ENCODE assay signal across 8 mouse cellular contexts in genomic region chr8:70152537-70153257, GRCm38 (mm10). TPM values are rescaled to one million over a fixed set of nuclear protein-coding genes. Genes with fewer than 3 reads are reported as not detected.
DNase-seq lines count a peak whose midpoint lies in the region; ATAC-seq lines count a peak whose summit lies in the region.

No protein-coding gene starts in this region.

- peak overlapping the region; percentile 42; the same call in 1 of the 2 replicates for H3K4me2 ChIP-seq in forebrain, embryonic 11.5 days (ENCODE audit: low read depth, low read length, severe bottlenecking)

- no peaks in the 10 kb centered on the region for H3K9me3 ChIP-seq in forebrain, embryonic 11.5 days (ENCODE audit: control insufficient read depth, low read length)

- H3K27ac ChIP-seq in forebrain, embryonic 11.5 days (ENCODE audit: low read depth, low read length) = no peak overlapping the region

- peaks cover 2% of the 10 kb centered on the region; the same call in 1 of the 2 replicates for H3K4me1 ChIP-seq in forebrain, embryonic 11.5 days (replicated peaks; ENCODE audit: control insufficient read depth, insufficient read depth, low read length)

- no peaks in the 10 kb centered on the region for H3K36me3 ChIP-seq in forebrain, embryonic 11.5 days (ENCODE audit: control insufficient read depth, insufficient read depth, low read length)

- H3K4me3 ChIP-seq in forebrain, embryonic 11.5 days (ENCODE audit: low read depth, low read length) = no peak overlapping the region

- H3K9ac ChIP-seq in forebrain, embryonic 11.5 days (ENCODE audit: low read length) = no peak overlapping the region; the same call in 1 of the 2 replicates

- DNase-seq in ES-CJ7 (ENCODE audit: low read depth, low spot score) = peak; percentile 93
- peak; percentile 48 for DNase-seq in adrenal gland, adult 8-10 months
- peak; percentile 86 for DNase-seq in forebrain, embryonic 11.5 days (ENCODE audit: low spot score)
- peak; percentile 81 to 82 for DNase-seq in heart, postnatal 10 days
- DNase-seq in kidney, postnatal 36 days = peak; percentile 72 to 85
- DNase-seq in lung, postnatal 25 days (ENCODE audit: low spot score) = peak; percentile 73
- DNase-seq in retina, postnatal 1 day = peak; percentile 94
- peak; percentile 89 for DNase-seq in thymus, postnatal 4 days

- 15% methylated on average over 22 of the region's 22 CpGs for WGBS in forebrain, embryonic 11.5 days

- H3K27me3 ChIP-seq in forebrain, embryonic 11.5 days (ENCODE audit: control insufficient read depth, insufficient read depth, low read length) = peaks cover 2% of the 10 kb centered on the region; the same call in 1 of the 2 replicates

- ATAC-seq in forebrain, embryonic 11.5 days (replicated peaks; ENCODE audit: low FRiP score) = peak; percentile 95

- intact Hi-C loops in heart, postnatal 10 days (cut with DNase I) = no loop called here

RNA-seq across cellular contexts. Expression of gene Mef2b, which starts 13.2 kb away (rescaled TPM):
- total RNA-seq in adrenal gland, adult 8-10 months (2022) = 1 to 10 TPM in 2 of 4 experiments, under 1 TPM in 2; 0.70 to 1.4 (median 0.99) TPM
- polyA plus RNA-seq in forebrain, embryonic 11.5 days (2014; fragmentation: Nextera tagmentation; extraction: Ambion mirVana) = 0.67 and 1.1 TPM in 2 replicates
- total RNA-seq in heart, postnatal 10 days (2021) = under 1 TPM; 0.38 to 0.45 TPM

RNA-seq across cellular contexts. Expression of gene Borcs8, which starts 13.4 kb away (rescaled TPM):
- total RNA-seq in adrenal gland, adult 8-10 months (2022) = 10 to 100 TPM; 49.9 to 65.3 (median 59.3) TPM
- polyA plus RNA-seq in forebrain, embryonic 11.5 days (2014; fragmentation: Nextera tagmentation; extraction: Ambion mirVana) = 40.5 and 41.9 TPM in 2 replicates
- 10 to 100 TPM; 30.3 TPM for total RNA-seq in heart, postnatal 10 days (2021)

RNA-seq across cellular contexts. Expression of gene Rfxank, which starts 13.7 kb away (rescaled TPM):
- 10 to 100 TPM; 15.9 to 24.7 (median 21.9) TPM for total RNA-seq in adrenal gland, adult 8-10 months (2022)
- polyA plus RNA-seq in forebrain, embryonic 11.5 days (2014; fragmentation: Nextera tagmentation; extraction: Ambion mirVana) = 15.2 and 17.6 TPM in 2 replicates
- 10 to 100 TPM; 20.7 to 22.4 TPM for total RNA-seq in heart, postnatal 10 days (2021)

RNA-seq across cellular contexts. Expression of gene Tmem161a, which starts 19.5 kb away (rescaled TPM):
- total RNA-seq in adrenal gland, adult 8-10 months (2022) = 10 to 100 TPM; 70.3 to 95.5 (median 90.6) TPM
- 42.5 and 45.1 TPM in 2 replicates for polyA plus RNA-seq in forebrain, embryonic 11.5 days (2014; fragmentation: Nextera tagmentation; extraction: Ambion mirVana)
- total RNA-seq in heart, postnatal 10 days (2021) = 100 to 1,000 TPM in 1 of 2 experiments, 10 to 100 TPM in 1; 88.3 to 103 TPM

RNA-seq across cellular contexts. Expression of gene Nr2c2ap, which starts 21.6 kb away (rescaled TPM):
- total RNA-seq in adrenal gland, adult 8-10 months (2022) = 10 to 100 TPM; 24.5 to 26.7 (median 25.1) TPM
- polyA plus RNA-seq in forebrain, embryonic 11.5 days (2014; fragmentation: Nextera tagmentation; extraction: Ambion mirVana) = 20.7 and 23.9 TPM in 2 replicates
- total RNA-seq in heart, postnatal 10 days (2021) = 10 to 100 TPM; 10.9 to 12.8 TPM
